Comparison of ENCODE assay signal across 15 mouse cellular contexts in the genomic region with DNA sequence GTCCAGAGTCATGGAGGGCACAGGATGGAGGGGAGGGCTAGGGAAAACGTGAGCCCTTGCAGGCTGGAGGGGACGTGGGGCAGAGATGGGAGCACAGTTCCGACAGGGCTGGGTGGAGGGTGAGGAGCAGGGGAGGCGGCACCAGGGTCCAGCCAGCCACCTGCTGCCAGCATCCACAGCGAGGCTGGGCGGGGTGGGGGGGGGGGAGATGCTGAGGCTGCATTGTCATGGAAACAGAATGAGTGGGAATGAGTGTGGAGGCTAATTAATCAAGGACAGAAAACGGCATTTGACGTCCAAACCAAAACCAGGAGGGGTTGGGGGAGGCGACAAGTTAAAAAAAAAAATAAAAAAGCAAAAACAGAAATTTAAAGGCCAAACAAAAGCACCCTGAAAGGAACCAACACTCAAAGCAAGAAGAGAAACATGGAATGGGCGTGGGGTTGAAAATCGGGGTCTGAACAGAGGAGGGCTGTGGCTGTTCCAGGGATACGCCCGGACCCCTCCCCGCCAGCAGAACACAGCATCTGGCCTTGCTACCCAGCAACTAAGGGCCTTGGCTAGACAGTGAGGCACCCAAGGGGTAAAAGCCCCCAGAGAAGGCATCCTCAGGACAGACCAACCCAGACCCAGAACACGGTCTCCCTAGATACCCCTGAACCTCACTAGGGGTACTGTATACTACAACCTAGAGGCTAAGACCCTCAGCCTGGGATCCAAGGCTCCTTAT. TPM values are rescaled to one million over a fixed set of nuclear protein-coding genes. Genes with fewer than 3 reads are reported as not detected.
DNase-seq lines count a peak whose midpoint lies in the region; ATAC-seq and TF ChIP-seq lines count a peak whose summit lies in the region.
"Had no signal": no experiment of that assay in that cellular context is flagged by ENCODE, and none has a peak within 500 bp of the region (broad histone marks: within the 10 kb centered on the region; RNA-seq: fewer than 3 reads in every experiment).

No protein-coding gene starts in this region.

- TF ChIP-seq POLR2A in brain, embryonic 14.5 days (IDR thresholded peaks at IDR 0.05; ENCODE audit: borderline replicate concordance, extremely low read depth, insufficient read depth, insufficient read length, poor library complexity, severe bottlenecking) = no peak

- H3K9me3 ChIP-seq in forebrain, embryonic 11.5 days (ENCODE audit: control insufficient read depth, low read length) = peaks cover 4% of the 10 kb centered on the region
- H3K9me3 ChIP-seq in hindbrain, embryonic 12.5 days (replicated peaks) = no peaks in the 10 kb centered on the region
- H3K9me3 ChIP-seq in midbrain, embryonic 14.5 days (ENCODE audit: control insufficient read depth, low read length) = no peaks in the 10 kb centered on the region
- H3K9me3 ChIP-seq in heart, embryonic 10.5 days = peaks cover 10% of the 10 kb centered on the region; the same call in 1 of the 2 replicates

- no peaks in the 10 kb centered on the region for H3K27me3 ChIP-seq in forebrain, embryonic 11.5 days (ENCODE audit: control insufficient read depth, insufficient read depth, low read length)
- H3K27me3 ChIP-seq in hindbrain, embryonic 12.5 days = no peaks in the 10 kb centered on the region
- H3K27me3 ChIP-seq in midbrain, embryonic 14.5 days (ENCODE audit: control insufficient read depth, insufficient read depth, low read length) = no peaks in the 10 kb centered on the region
- H3K27me3 ChIP-seq in heart, embryonic 10.5 days (ENCODE audit: insufficient read depth, poor library complexity, severe bottlenecking) = no peaks in the 10 kb centered on the region
- H3K27me3 ChIP-seq: embryonic facial prominence, embryonic 15.5 days had no signal

- TF ChIP-seq CTCF in brain, embryonic 14.5 days (IDR thresholded peaks at IDR 0.05; ENCODE audit: borderline replicate concordance, extremely low read depth, insufficient read depth, insufficient read length) = no peak

- ATAC-seq in forebrain, embryonic 11.5 days (replicated peaks; ENCODE audit: low FRiP score) = no peak
- ATAC-seq in hindbrain, embryonic 12.5 days (ENCODE audit: low FRiP score) = peak; percentile 70
- ATAC-seq in midbrain, embryonic 14.5 days (ENCODE audit: low FRiP score, low TSS enrichment) = no peak

- peak; percentile 76 for DNase-seq in brain, embryonic 14.5 days (ENCODE audit: low read depth)
- no peak for DNase-seq in forebrain, embryonic 11.5 days (ENCODE audit: low spot score)
- no peak for DNase-seq in midbrain, embryonic 14.5 days
- DNase-seq in heart, embryonic 10.5 days (ENCODE audit: low spot score) = no peak
- DNase-seq in gastrocnemius, postnatal 4 days (ENCODE audit: low spot score in 2 of 2) = no peak
- no peak for DNase-seq in cerebellum, postnatal 25 days
- DNase-seq in kidney, adult 18-20 months = no peak
- DNase-seq: adrenal gland, postnatal 25 days; cerebellum, postnatal 36 days; gastrocnemius, postnatal 36 days; kidney, adult 9 months; thymus, postnatal 14 days had no signal

- peaks cover 28% of the 10 kb centered on the region for H3K36me3 ChIP-seq in forebrain, embryonic 11.5 days (ENCODE audit: control insufficient read depth, insufficient read depth, low read length)
- peaks cover 86% of the 10 kb centered on the region for H3K36me3 ChIP-seq in hindbrain, embryonic 12.5 days
- peaks cover 83% of the 10 kb centered on the region for H3K36me3 ChIP-seq in midbrain, embryonic 14.5 days (ENCODE audit: control insufficient read depth, insufficient read depth, low read length)
- H3K36me3 ChIP-seq in heart, embryonic 10.5 days = peaks cover 78% of the 10 kb centered on the region

- 67% methylated on average over 15 of the region's 15 CpGs for WGBS in forebrain, embryonic 11.5 days
- WGBS in hindbrain, embryonic 12.5 days = 50% methylated on average over 15 of the region's 15 CpGs
- 60% methylated on average over 15 of the region's 15 CpGs for WGBS in midbrain, embryonic 14.5 days
- 81% methylated on average over 15 of the region's 15 CpGs for WGBS in heart, embryonic 10.5 days

- H3K27ac ChIP-seq in forebrain, embryonic 11.5 days (ENCODE audit: low read depth, low read length) = peak overlapping the region; percentile 46; the same call in 1 of the 2 replicates
- peak overlapping the region; percentile 79 for H3K27ac ChIP-seq in hindbrain, embryonic 12.5 days
- H3K27ac ChIP-seq in midbrain, embryonic 14.5 days (replicated peaks; ENCODE audit: low read depth, low read length) = peak overlapping the region; percentile 63
- no peak overlapping the region for H3K27ac ChIP-seq in heart, embryonic 10.5 days
- H3K27ac ChIP-seq: embryonic facial prominence, embryonic 15.5 days; stomach, postnatal 0 days had no signal

- H3K9ac ChIP-seq in forebrain, embryonic 11.5 days (ENCODE audit: low read length) = peak overlapping the region; percentile 27; the same call in 1 of the 2 replicates
- peak overlapping the region; percentile 38 for H3K9ac ChIP-seq in hindbrain, embryonic 12.5 days
- H3K9ac ChIP-seq in midbrain, embryonic 14.5 days (replicated peaks; ENCODE audit: low read length) = no peak overlapping the region; the same call in 1 of the 2 replicates
- H3K9ac ChIP-seq: embryonic facial prominence, embryonic 15.5 days had no signal

- no peak overlapping the region for H3K4me3 ChIP-seq in forebrain, embryonic 11.5 days (ENCODE audit: low read depth, low read length)
- no peak overlapping the region for H3K4me3 ChIP-seq in hindbrain, embryonic 12.5 days
- no peak overlapping the region for H3K4me3 ChIP-seq in midbrain, embryonic 14.5 days (replicated peaks; ENCODE audit: low read depth, low read length)
- no peak overlapping the region for H3K4me3 ChIP-seq in heart, embryonic 10.5 days
- H3K4me3 ChIP-seq: embryonic facial prominence, embryonic 15.5 days had no signal

- no peak overlapping the region for H3K4me2 ChIP-seq in forebrain, embryonic 11.5 days (ENCODE audit: low read depth, low read length, severe bottlenecking)
- H3K4me2 ChIP-seq in hindbrain, embryonic 12.5 days (replicated peaks) = 0 out of 2 replicates have a peak overlapping the region, but pooled peaks have one; percentile 13
- H3K4me2 ChIP-seq in midbrain, embryonic 14.5 days (ENCODE audit: low read length) = no peak overlapping the region
- H3K4me2 ChIP-seq: embryonic facial prominence, embryonic 15.5 days had no signal

- H3K4me1 ChIP-seq in forebrain, embryonic 11.5 days (replicated peaks; ENCODE audit: control insufficient read depth, insufficient read depth, low read length) = 0 out of 2 replicates have a peak, but pooled peaks cover 4% of the 10 kb centered on the region
- H3K4me1 ChIP-seq in hindbrain, embryonic 12.5 days = peaks cover 26% of the 10 kb centered on the region
- peaks cover 8% of the 10 kb centered on the region; the same call in 1 of the 2 replicates for H3K4me1 ChIP-seq in midbrain, embryonic 14.5 days (ENCODE audit: control insufficient read depth, insufficient read depth, low read length)
- peaks cover 8% of the 10 kb centered on the region for H3K4me1 ChIP-seq in heart, embryonic 10.5 days

RNA-seq across cellular contexts. Expression of gene Ptprs, which starts 36.4 kb away (rescaled TPM):
- 1,311 and 1,669 TPM in 2 replicates for polyA plus RNA-seq in brain, embryonic 14.5 days (2012; rRNA removed)
- polyA plus RNA-seq in forebrain, embryonic 11.5 days (2014; fragmentation: Nextera tagmentation; extraction: Ambion mirVana) = 210 and 218 TPM in 2 replicates
- 316 and 326 TPM in 2 replicates for polyA plus RNA-seq in hindbrain, embryonic 12.5 days (2016; fragmentation: Nextera tagmentation; extraction: Ambion mirVana)
- 304 and 345 TPM in 2 replicates for polyA plus RNA-seq in midbrain, embryonic 14.5 days (2014; fragmentation: Nextera tagmentation; extraction: Ambion mirVana)
- polyA plus RNA-seq in heart, embryonic 10.5 days (2016; fragmentation: Nextera tagmentation; extraction: Ambion mirVana) = 50.4 and 73.5 TPM in 2 replicates
- 100 to 1,000 TPM; 115 TPM for total RNA-seq in gastrocnemius, postnatal 4 days (2021)
